Mouse (Mus musculus) cerebellum, adult 18-20 months (tissue): ENCODE measurements at regions not wholly inside any gene's neighbourhood (a gene's known extent, or its start where the extent isn't known, plus 50 kb on each side); places are given as distances from the start of the nearest gene placed in this dataset.

Experiments
- DNase-seq, 2 experiments: peaks; one replicate each; pipeline ENCODE4 v3.0.0; 2021

DNA sequence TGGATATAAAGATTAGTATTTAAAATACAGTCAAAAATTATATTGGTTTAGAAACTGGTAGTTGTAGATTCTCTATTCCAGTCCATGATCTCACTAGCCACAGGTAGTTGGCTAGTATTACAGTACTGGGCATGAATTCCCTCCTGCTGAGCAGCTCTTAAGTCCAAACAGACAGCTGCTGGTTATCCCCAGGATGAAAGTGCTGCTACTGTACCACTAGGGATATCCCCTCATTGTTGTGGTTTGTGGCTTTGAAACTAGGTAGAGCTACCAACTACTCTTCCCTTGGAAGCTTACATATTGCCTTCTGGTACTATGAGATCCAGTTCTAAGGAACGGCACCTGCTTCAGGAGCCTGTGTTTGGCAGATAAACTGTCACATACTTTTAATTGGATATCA lies 97.9 kb upstream of the Pter start:
- DNase-seq = no peak

DNA sequence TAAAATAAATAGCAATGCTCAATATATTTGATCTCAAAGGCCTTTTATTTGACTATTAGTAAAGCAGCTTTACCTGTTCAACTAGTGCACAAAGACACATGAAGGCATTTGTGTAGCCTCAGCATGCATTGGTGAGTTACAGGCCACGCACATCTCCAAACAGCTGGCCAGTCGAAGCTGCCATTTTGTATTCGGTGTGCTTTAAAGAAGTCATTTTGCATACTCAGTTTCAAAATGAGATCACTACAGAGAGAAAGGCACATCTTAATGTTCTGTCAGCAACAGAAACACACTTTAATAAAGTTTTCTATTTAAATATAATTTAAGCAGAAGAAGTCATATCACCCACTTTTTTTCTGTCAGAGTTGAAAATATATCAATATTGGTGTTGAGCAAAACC lies 90.3 kb upstream of the Pter start:
- no peak for DNase-seq

DNA sequence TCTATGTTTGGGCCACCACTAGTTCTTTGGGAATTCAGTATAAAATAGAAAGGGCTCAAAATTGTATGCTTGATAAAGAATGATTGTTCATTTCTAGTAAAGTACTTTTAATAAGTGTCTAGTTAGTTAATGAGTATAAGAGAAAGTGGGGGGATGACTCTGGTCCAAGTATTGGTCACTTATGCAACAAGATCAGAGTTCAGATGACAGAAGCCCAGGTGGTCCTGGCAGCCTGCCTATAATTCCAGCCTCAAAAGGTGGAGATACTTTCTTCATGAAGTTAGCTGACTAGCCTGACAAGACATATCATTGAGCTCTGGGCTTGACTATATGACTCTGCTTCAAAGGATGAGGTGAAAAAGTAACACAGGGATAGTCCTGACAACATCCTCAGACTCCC lies 57.3 kb upstream of the Pter start:
- no peak for DNase-seq

DNA sequence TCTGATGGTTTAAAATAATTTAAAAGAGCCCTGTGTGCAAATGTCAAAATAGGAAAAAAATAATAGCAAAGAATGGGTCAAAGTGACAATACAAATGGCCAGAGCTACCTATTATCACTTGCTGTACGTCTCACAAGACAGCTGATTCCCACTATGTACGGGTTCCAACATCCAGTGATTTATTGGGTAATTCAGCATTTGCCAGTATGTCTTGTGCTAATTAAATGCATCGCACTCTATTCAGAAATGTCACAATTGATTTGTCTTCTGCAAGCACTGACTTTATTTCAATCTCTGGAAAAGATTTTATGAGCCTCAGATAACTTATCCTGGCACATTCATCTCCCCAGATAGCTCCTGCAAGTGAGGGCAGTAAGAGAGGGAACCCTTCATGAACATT lies 55.1 kb upstream of the Pter start:
- DNase-seq = no peak
